ENCODE assay signal across 12 mouse cellular contexts in genomic region chr9:66769275-66769674, GRCm38 (mm10). TPM values are rescaled to one million over a fixed set of nuclear protein-coding genes. Genes with fewer than 3 reads are reported as not detected.
DNase-seq lines count a peak whose midpoint lies in the region; ATAC-seq and TF ChIP-seq lines count a peak whose summit lies in the region.
"Had no signal": no experiment of that assay in that cellular context is flagged by ENCODE, and none has a peak within 500 bp of the region (broad histone marks: within the 10 kb centered on the region; RNA-seq: fewer than 3 reads in every experiment).

No protein-coding gene starts in this region.

- no peak overlapping the region for H3K4me3 ChIP-seq in liver, adult 2 months (ENCODE audit: insufficient read depth, low read depth, low read length)
- no peak overlapping the region for H3K4me3 ChIP-seq in liver, embryonic 11.5 days (ENCODE audit: low read depth, low read length)
- no peak overlapping the region for H3K4me3 ChIP-seq in kidney, adult 2 months (ENCODE audit: insufficient read depth, low read depth, low read length)
- no peak overlapping the region for H3K4me3 ChIP-seq in liver, embryonic 15.5 days (replicated peaks)
- H3K4me3 ChIP-seq in forebrain, embryonic 10.5 days: no peak overlapping the region
- H3K4me3 ChIP-seq: forebrain, embryonic 12.5 days had no signal

- no peak overlapping the region for H3K4me2 ChIP-seq in liver, embryonic 11.5 days
- H3K4me2 ChIP-seq in liver, embryonic 15.5 days: no peak overlapping the region
- H3K4me2 ChIP-seq: forebrain, embryonic 12.5 days had no signal

- H3K9me3 ChIP-seq in liver, embryonic 11.5 days (ENCODE audit: control insufficient read depth, low read length): no peaks in the 10 kb centered on the region
- no peaks in the 10 kb centered on the region for H3K9me3 ChIP-seq in liver, embryonic 15.5 days (replicated peaks)
- no peaks in the 10 kb centered on the region for H3K9me3 ChIP-seq in forebrain, embryonic 10.5 days
- H3K9me3 ChIP-seq: forebrain, embryonic 12.5 days had no signal

- ATAC-seq in liver, embryonic 11.5 days (replicated peaks; ENCODE audit: low FRiP score): no peak
- 0 out of 2 replicates have a peak, but pooled peaks have one; percentile 51 for ATAC-seq in liver, embryonic 15.5 days (ENCODE audit: insufficient read depth)

- H3K27ac ChIP-seq in liver, adult 2 months (replicated peaks; ENCODE audit: insufficient read depth, low read depth, low read length): no peak overlapping the region
- H3K27ac ChIP-seq in liver, embryonic 11.5 days (ENCODE audit: low read depth, low read length): no peak overlapping the region
- H3K27ac ChIP-seq in kidney, adult 2 months (ENCODE audit: insufficient read depth, low read depth, low read length): peak overlapping the region; percentile 93
- H3K27ac ChIP-seq in liver, embryonic 15.5 days (replicated peaks): no peak overlapping the region
- no peak overlapping the region for H3K27ac ChIP-seq in forebrain, embryonic 10.5 days
- H3K27ac ChIP-seq: forebrain, embryonic 12.5 days had no signal

- H3K9ac ChIP-seq in liver, adult 2 months (ENCODE audit: low read depth, low read length): no peak overlapping the region
- H3K9ac ChIP-seq in liver, embryonic 11.5 days (ENCODE audit: low read depth, low read length): no peak overlapping the region
- H3K9ac ChIP-seq in liver, embryonic 15.5 days: no peak overlapping the region
- H3K9ac ChIP-seq: forebrain, embryonic 12.5 days had no signal

- no peak for TF ChIP-seq CTCF in liver, adult 2 months (IDR thresholded peaks at IDR 0.05; ENCODE audit: low read depth, low read length)
- no peak for TF ChIP-seq CTCF in kidney, adult 2 months (conservative IDR thresholded peaks at IDR 0.05; ENCODE audit: insufficient read depth, insufficient read length, low read depth, low read length)

- TF ChIP-seq POLR2A in liver, adult 2 months (IDR thresholded peaks at IDR 0.05; ENCODE audit: extremely low read depth, insufficient read depth, low read length): no peak
- TF ChIP-seq POLR2A in kidney, adult 2 months (IDR thresholded peaks at IDR 0.05; ENCODE audit: low read depth, low read length): no peak

- H3K4me1 ChIP-seq in liver, adult 2 months (ENCODE audit: control insufficient read depth, insufficient read depth, low read length): no peaks in the 10 kb centered on the region
- H3K4me1 ChIP-seq in liver, embryonic 11.5 days (replicated peaks; ENCODE audit: control insufficient read depth, insufficient read depth, low read length): no peaks in the 10 kb centered on the region
- peaks cover 20% of the 10 kb centered on the region for H3K4me1 ChIP-seq in kidney, adult 2 months (ENCODE audit: control insufficient read depth, insufficient read depth, low read length)
- H3K4me1 ChIP-seq in liver, embryonic 15.5 days (replicated peaks): 0 out of 2 replicates have a peak, but pooled peaks cover 3% of the 10 kb centered on the region
- H3K4me1 ChIP-seq in forebrain, embryonic 10.5 days: no peaks in the 10 kb centered on the region
- H3K4me1 ChIP-seq: forebrain, embryonic 12.5 days had no signal

- H3K27me3 ChIP-seq in liver, adult 2 months (ENCODE audit: control insufficient read depth, insufficient read depth, low read length): no peaks in the 10 kb centered on the region
- no peaks in the 10 kb centered on the region for H3K27me3 ChIP-seq in liver, embryonic 11.5 days (replicated peaks; ENCODE audit: control insufficient read depth, insufficient read depth, low read length)
- H3K27me3 ChIP-seq in kidney, adult 2 months (replicated peaks; ENCODE audit: control insufficient read depth, insufficient read depth, low read length): no peaks in the 10 kb centered on the region
- H3K27me3 ChIP-seq in liver, embryonic 15.5 days: no peaks in the 10 kb centered on the region
- no peaks in the 10 kb centered on the region for H3K27me3 ChIP-seq in forebrain, embryonic 10.5 days (ENCODE audit: poor library complexity, severe bottlenecking)
- H3K27me3 ChIP-seq: forebrain, embryonic 12.5 days had no signal

- intact Hi-C loops in left cerebral cortex, postnatal 25 days (cut with DNase I): no loop called here

- 22% methylated on average over 3 of the region's 3 CpGs for WGBS in liver, adult 2 months
- WGBS in liver, embryonic 11.5 days: 65% methylated on average over 3 of the region's 3 CpGs
- WGBS in kidney, adult 2 months: 22% methylated on average over 3 of the region's 3 CpGs
- WGBS in liver, embryonic 15.5 days (ENCODE audit: insufficient replicate concordance): 32% methylated on average over 3 of the region's 3 CpGs
- WGBS in forebrain, embryonic 10.5 days: 89% methylated on average over 3 of the region's 3 CpGs

- no peaks in the 10 kb centered on the region for H3K79me2 ChIP-seq in liver, adult 2 months (ENCODE audit: control insufficient read depth, insufficient read depth, low read length)

- DNase-seq in liver, adult 2 months (ENCODE audit: extremely low read depth, low read depth, low spot score): peak; percentile 90
- no peak for DNase-seq in liver, embryonic 11.5 days (ENCODE audit: low spot score)
- DNase-seq in kidney, adult 2 months: peak; percentile 94
- peak; percentile 57 for DNase-seq in yolk sac, embryonic 10.5 days (ENCODE audit: low spot score)
- DNase-seq in left cerebral cortex, postnatal 25 days (ENCODE audit: low spot score in 2 of 2): no peak
- DNase-seq in forebrain, embryonic 10.5 days (ENCODE audit: extremely low spot score, low spot score): no peak
- no peak for DNase-seq in frontal cortex, adult 2 months (ENCODE audit: extremely low spot score in 1 of 2, low spot score in 1 of 2)
- DNase-seq: cerebellum, adult 2 months; gastrocnemius, postnatal 14 days had no signal

- H3K36me3 ChIP-seq in liver, adult 2 months (ENCODE audit: control insufficient read depth, insufficient read depth, low read length): no peaks in the 10 kb centered on the region
- H3K36me3 ChIP-seq in liver, embryonic 11.5 days (ENCODE audit: control insufficient read depth, insufficient read depth, low read length): no peaks in the 10 kb centered on the region
- H3K36me3 ChIP-seq in kidney, adult 2 months (ENCODE audit: control insufficient read depth, insufficient read depth, low read length): no peaks in the 10 kb centered on the region
- no peaks in the 10 kb centered on the region for H3K36me3 ChIP-seq in liver, embryonic 15.5 days (replicated peaks)
- H3K36me3 ChIP-seq in forebrain, embryonic 10.5 days (replicated peaks): 0 out of 2 replicates have a peak, but pooled peaks cover 2% of the 10 kb centered on the region
- H3K36me3 ChIP-seq: forebrain, embryonic 12.5 days had no signal

RNA-seq across cellular contexts. Expression of gene Aph1b, which starts 26.0 kb away (rescaled TPM):
- 2.9 and 5.0 TPM in 2 replicates for total RNA-seq in liver, adult 2 months (2014; rRNA removed)
- 1.0 and 1.2 TPM in 2 replicates for polyA plus RNA-seq in liver, adult 2 months (2012; rRNA removed)
- 3.2 and 3.4 TPM in 2 replicates for polyA plus RNA-seq in liver, embryonic 11.5 days (2014; fragmentation: Nextera tagmentation; extraction: Ambion mirVana)
- polyA plus RNA-seq in kidney, adult 2 months (2012; rRNA removed): 5.4 and 6.5 TPM in 2 replicates
- 1.5 and 1.6 TPM in 2 replicates for polyA plus RNA-seq in liver, embryonic 15.5 days (2015; fragmentation: Nextera tagmentation; extraction: Ambion mirVana)
- total RNA-seq in left cerebral cortex, postnatal 25 days (2021): 10 to 100 TPM; 20.2 to 21.5 TPM
- polyA plus RNA-seq in forebrain, embryonic 10.5 days (2016; fragmentation: Nextera tagmentation; extraction: Ambion mirVana): 10.1 and 11.9 TPM in 2 replicates
- polyA plus RNA-seq in frontal cortex, adult 2 months (2012; rRNA removed): 16.5 and 18.1 TPM in 2 replicates

RNA-seq across cellular contexts. Expression of gene Gm10647, which starts 27.6 kb away (rescaled TPM):
- 0.37 and 1.2 TPM in 2 replicates for total RNA-seq in liver, adult 2 months (2014; rRNA removed)
- 0.06 and 0.10 TPM in 2 replicates for polyA plus RNA-seq in liver, adult 2 months (2012; rRNA removed)
- not detected in 2 replicates for polyA plus RNA-seq in liver, embryonic 11.5 days (2014; fragmentation: Nextera tagmentation; extraction: Ambion mirVana)
- polyA plus RNA-seq in kidney, adult 2 months (2012; rRNA removed): 0.16 and 0.20 TPM in 2 replicates
- 0.15 and 0.26 TPM in 2 replicates for polyA plus RNA-seq in liver, embryonic 15.5 days (2015; fragmentation: Nextera tagmentation; extraction: Ambion mirVana)
- under 1 TPM; 0.28 to 0.41 TPM for total RNA-seq in left cerebral cortex, postnatal 25 days (2021)
- 0.36 and 0.46 TPM in 2 replicates for polyA plus RNA-seq in forebrain, embryonic 10.5 days (2016; fragmentation: Nextera tagmentation; extraction: Ambion mirVana)
- polyA plus RNA-seq in frontal cortex, adult 2 months (2012; rRNA removed): 0.42 and 0.44 TPM in 2 replicates
- polyA plus RNA-seq: C2C12 had no signal

RNA-seq across cellular contexts. Expression of gene Car12, which starts 55.8 kb away (rescaled TPM):
- 0.34 TPM in 1 of 2 replicates, not detected in the other for total RNA-seq in liver, adult 2 months (2014; rRNA removed)
- polyA plus RNA-seq in liver, adult 2 months (2012; rRNA removed): 0.24 TPM in 1 of 2 replicates, not detected in the other
- 0.21 and 0.44 TPM in 2 replicates for polyA plus RNA-seq in liver, embryonic 11.5 days (2014; fragmentation: Nextera tagmentation; extraction: Ambion mirVana)
- polyA plus RNA-seq in kidney, adult 2 months (2012; rRNA removed): 295 and 328 TPM in 2 replicates
- 0.25 and 0.28 TPM in 2 replicates for polyA plus RNA-seq in liver, embryonic 15.5 days (2015; fragmentation: Nextera tagmentation; extraction: Ambion mirVana)
- 10 to 100 TPM; 11.8 to 15.0 TPM for total RNA-seq in left cerebral cortex, postnatal 25 days (2021)
- 6.8 and 7.4 TPM in 2 replicates for polyA plus RNA-seq in forebrain, embryonic 10.5 days (2016; fragmentation: Nextera tagmentation; extraction: Ambion mirVana)
- 10.6 and 13.6 TPM in 2 replicates for polyA plus RNA-seq in frontal cortex, adult 2 months (2012; rRNA removed)

Comparison
In these comparisons a context has a peak if more than half of its experiments do, and no peak if none do; other contexts are left out.
1. DNase-seq: peak in liver, adult 2 months (single experiment), kidney, adult 2 months (single experiment) and yolk sac, embryonic 10.5 days (single experiment); none in liver, embryonic 11.5 days (single experiment), left cerebral cortex, postnatal 25 days (0 of 2), forebrain, embryonic 10.5 days (single experiment) and frontal cortex, adult 2 months (0 of 2).
2. RNA of gene Car12, which starts 55.8 kb away (polyA plus RNA-seq): 295 to 328 TPM in kidney, adult 2 months; 10.6 to 13.6 TPM in frontal cortex, adult 2 months, 6.8 to 7.4 TPM in forebrain, embryonic 10.5 days, 0.21 to 0.44 TPM in liver, embryonic 11.5 days, 0.25 to 0.28 TPM in liver, embryonic 15.5 days and 0.24 TPM in liver, adult 2 months; every median in the first group is over 10 times any median in the second.